Mouse (Mus musculus): Measurements from ENCODE around the gene Fgfr2. TPM values are rescaled to one million over a fixed set of nuclear protein-coding genes. Genes with fewer than 3 reads are reported as not detected.
"Not testable (repeated sequence)": the region's sequence is repeated elsewhere in the genome, so short reads cannot be mapped to it uniquely, and the experiment has no call there.

Gene Fgfr2
- total RNA-seq, 2 experiments from 2014 or later, result 43.7 to 44.3 TPM

DNA sequence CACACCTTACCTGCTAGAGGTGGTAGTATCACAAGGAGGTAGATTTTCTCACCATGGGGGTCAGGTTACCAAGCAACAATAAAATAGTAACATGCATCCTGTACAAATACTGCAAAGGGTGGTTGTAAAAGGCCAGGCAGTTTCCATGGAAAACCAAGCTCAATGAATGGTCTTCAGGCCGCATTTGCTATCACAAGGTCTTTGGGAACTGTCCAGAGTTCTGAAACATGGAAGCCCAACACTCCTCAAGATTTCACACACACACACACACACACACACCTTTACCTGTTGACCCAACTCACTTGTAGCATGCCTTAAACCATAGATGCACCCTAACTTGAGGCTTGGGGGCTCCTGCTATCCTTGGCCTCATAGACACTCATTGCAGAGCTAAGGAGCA, 1878.2 kb downstream of the Fgfr2 start:
- DNase-seq (ENCODE audit: extremely low spot score in 1 of 2, low spot score in 1 of 2), result no peak

DNA sequence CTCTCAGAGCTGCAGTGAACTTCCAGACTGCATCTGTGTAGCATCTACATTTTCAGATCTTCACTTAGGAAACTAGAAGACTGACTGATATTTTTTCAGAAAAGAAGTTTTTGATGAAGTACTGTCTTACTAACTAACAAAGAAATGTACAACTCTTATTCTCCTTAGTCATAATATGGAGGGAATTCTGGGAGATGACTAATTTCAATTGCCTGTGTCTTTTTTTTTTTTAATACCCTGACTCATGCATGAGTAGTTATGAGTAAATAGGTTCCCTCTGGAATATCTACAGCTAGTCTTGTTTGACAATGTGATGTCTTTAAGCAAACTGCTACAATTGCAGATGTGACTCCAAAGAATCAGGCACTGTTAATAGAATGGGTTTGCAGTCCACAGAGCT, 1887.1 kb downstream of the Fgfr2 start:
- no peak for DNase-seq (ENCODE audit: extremely low spot score in 1 of 2, low spot score in 1 of 2)

DNA sequence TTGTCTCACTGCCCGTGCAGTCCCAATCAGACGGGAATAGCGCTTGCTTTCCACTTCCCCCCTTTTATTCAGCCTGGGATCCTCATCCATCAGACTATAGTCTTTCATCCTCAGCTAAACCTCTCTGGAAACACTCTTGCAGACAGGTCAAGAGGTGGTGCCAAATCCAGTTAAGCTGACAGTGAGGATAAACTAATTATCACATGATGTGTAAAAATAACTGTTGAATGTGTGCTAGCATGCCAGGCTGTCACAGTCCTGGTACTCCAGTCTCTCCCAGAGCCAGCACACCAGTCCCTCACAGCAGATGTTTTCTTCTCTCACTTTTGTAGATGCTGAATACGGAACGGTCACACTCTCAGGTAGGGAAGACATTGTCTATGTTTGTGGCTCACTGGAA, 1900.1 kb downstream of the Fgfr2 start:
- DNase-seq (ENCODE audit: extremely low spot score in 1 of 2, low spot score in 1 of 2), result no peak

DNA sequence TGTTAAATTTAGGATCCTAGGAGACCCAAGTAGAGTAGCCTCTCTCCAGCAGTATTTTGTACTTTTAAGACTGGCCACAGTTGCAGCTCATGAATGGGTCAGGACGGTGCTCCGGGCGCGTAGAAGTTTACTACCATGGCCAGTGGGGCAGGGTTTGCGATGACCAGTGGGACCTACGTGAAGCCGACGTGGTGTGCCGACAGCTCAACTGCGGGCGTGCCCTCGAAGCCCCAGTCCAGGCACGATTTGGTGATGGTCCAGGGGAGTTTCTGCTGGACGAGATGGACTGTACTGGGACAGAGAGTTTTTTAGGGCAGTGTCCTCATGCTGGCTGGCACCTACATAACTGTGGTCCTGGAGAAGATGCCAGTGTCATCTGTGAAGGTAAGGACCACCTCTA, 1935.2 kb downstream of the Fgfr2 start:
- no peak for DNase-seq (ENCODE audit: extremely low spot score in 1 of 2, low spot score in 1 of 2)

DNA sequence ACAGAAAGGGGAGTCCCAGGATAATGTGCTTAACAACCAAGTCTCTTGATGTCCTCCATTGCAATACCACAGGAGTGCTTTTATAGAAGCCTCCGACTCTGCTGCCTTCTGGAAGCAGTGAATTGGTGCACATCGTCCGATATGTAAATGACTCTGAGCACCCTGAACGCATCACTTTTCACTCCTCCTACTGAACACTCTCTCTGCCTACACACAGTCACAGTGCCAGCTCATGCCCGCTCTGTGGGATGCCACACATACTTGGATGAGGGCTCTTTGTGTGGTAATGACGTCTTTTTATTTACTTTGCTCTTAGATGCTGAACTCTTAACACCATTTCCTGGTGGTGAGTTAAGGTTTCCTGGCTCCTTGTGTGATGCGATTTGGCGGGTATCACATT, 1936.1 kb downstream of the Fgfr2 start:
- no peak for DNase-seq (ENCODE audit: extremely low spot score in 1 of 2, low spot score in 1 of 2)

DNA sequence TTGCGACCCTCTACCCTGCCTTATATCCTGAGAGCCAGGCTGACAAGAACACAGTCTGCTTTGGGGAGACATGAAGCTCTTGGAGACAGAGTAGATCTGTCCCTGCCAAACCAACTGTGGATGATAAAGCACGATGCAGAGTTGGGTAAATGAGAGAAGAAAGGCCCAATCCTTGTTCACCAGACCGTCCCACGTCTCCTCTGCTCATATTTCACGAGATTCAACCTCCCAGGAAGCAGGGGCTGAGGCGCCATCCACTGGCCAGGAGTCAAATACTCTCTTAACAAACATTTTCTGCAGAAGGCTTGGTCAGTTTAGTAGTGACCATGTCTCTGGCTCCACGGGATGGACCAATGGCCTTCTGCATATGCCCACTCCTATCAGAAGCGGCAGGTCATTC, 1938.8 kb downstream of the Fgfr2 start:
- no peak for DNase-seq (ENCODE audit: extremely low spot score in 1 of 2, low spot score in 1 of 2)

DNA sequence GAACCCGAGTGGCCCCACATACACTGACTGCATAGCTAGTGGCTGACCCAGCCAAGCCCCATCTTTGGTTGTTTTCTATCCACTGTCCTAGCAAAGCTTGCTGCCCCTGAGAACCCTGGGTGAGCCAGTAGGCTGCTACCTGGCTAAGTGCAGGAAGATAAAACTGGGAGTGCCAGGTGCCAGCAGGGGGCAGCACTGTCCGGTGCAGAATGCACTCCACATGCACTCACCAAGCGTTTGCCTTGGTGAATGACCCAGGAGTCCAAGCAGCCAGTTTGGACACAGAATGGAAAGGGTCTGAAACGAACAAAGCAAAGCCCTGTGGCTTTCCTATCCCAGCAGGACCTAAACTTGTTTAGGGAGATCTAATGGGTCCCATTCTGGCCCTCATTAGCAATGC, 1940.5 kb downstream of the Fgfr2 start:
- DNase-seq (ENCODE audit: extremely low spot score in 1 of 2, low spot score in 1 of 2), result peak; percentile 24 to 63

DNA sequence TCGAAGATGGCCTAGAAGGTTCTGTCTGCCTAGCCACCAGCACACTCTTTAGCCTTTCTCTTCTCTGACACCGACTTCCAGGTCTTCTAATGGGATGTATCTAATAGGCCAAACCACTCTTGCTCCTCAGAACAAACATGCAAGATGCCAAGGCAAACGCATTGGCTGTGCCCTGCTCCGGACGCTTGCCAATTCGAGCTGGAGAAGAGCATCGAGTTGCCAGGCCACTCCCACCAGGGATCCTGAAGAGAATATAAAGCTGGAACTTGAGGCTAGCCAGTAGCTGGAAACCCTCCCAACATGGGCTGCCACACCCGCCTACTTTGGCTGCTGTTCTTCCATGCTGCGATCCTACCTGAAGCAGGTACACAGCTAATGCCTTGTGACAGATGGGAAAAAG, 1949.0 kb downstream of the Fgfr2 start, which contains the start of gene 5430419D17Rik:
Gene 5430419D17Rik (plus strand): TSS at position 282 of the 400 bp plus-strand sequence.
- DNase-seq (ENCODE audit: extremely low spot score in 1 of 2, low spot score in 1 of 2), result no peak

DNA sequence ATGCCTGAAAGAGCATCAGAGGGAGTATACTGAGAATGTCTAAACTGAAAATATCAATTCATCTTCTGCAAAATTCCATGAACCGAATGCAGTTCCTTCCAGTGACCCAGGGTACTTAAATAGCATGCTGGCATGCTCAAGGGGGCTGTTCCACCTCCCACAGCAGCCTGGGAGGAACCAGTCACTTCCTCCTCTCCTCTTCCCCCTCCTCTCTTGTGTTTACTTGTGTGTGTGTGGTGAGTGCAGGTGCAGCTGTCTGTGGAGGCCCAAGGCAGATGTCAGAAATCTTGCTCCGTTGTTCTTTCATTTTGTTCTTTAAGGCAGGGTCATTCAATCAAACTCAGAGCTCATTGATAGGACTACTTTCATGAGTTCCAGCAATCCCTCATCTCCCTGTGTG, 1954.1 kb downstream of the Fgfr2 start:
- no peak for DNase-seq (ENCODE audit: extremely low spot score in 1 of 2, low spot score in 1 of 2)

DNA sequence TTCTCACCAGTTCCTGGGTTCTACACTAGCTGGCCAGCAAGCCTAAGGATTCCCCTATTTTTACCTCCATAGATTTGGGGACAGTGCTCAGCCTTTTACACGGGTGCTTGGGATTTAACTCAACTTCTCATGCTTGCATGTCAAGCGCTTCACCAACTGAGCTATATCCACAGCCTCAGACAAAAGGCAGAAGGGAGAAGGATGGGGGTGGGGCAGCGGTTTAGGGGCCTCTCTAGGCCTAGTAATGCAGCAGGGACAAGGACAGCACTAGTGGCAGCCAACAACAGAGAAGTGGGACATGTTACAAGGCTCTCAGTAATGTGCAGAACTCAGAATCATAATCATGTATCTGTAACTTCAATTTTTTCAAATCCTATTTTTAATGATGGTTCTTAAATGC, 1955.4 kb downstream of the Fgfr2 start:
- no peak for DNase-seq (ENCODE audit: extremely low spot score in 1 of 2, low spot score in 1 of 2)

DNA sequence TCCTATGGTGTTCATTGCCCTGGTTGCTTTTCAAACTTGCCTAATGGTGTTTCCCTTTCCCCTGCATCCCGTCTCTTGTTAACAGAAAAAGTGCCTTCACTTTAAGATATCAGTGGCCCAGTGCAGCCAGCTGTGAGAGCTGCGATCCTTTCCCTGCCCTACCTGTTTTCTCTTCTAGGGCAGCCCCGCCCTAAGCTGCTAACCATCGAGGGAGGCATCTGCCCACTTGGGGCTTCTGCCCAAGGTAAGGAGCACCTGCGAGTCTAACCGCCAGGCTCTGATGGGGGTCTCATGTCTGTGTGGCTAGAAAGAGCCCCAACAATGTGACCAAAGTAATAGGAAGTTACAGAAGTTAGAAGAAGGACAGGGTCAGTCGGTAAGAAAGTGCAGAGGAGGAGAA, 1960.9 kb downstream of the Fgfr2 start:
- no peak for DNase-seq (ENCODE audit: extremely low spot score in 1 of 2, low spot score in 1 of 2)

DNA sequence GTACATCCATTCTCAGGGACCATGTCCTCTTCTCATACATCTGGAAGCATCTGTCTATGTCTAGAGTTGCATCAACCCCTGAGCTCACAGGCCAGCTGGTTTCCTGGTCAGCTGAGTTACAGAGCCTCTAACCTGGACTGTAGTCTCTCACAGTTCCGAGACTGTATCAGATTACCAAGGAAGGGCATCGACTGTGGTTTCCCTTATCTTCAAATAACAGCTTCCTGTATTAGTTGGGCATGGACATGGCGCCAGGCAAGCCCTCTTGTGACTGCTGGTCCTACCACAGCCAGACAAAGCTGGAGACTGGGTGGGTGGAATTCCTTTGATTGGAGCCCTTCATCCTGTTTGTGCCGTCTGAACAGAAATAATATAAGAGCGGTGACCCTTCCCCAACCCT, 1970.1 kb downstream of the Fgfr2 start:
- no peak for DNase-seq (ENCODE audit: extremely low spot score in 1 of 2, low spot score in 1 of 2)

DNA sequence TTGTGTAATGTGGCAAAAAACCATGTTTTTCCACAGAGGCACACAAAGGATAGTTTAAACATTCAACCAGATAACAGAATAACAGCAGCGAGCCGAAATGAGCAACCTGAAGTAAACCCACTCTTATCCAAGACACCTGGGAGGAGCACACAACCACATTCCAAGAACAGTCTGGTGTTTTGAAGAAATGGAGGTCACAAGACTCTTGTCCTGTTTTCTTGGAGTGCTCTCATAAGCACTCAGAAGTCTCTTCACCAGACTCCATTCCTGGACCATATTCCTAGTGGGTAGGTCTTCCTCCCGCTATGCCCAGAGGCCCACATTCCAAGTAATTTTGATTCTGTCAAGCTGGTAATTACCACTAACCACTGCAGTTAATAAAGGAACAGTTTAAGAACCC, 1973.0 kb downstream of the Fgfr2 start:
- DNase-seq (ENCODE audit: extremely low spot score in 1 of 2, low spot score in 1 of 2), result no peak

DNA sequence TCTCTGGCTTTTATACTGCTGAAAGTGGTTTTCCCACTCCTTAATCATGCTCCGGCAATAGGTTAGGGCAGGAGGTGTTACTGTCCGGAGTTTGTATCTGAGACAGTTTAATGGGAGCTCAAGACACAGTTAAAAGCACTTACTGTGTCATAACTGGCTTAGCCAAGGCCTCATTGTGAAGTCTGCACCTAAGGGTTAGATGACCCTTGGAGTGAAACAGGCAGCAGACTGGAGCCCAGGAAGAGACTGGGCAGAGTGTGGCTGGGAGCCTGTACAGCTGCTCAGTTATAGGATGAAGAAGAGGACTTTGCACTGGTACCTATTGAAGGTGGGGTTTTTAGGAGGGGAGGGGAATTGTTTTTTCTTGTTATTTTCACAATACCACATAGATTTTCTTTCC, 1976.9 kb downstream of the Fgfr2 start, which contains the start of gene 4933402N03Rik:
Gene 4933402N03Rik (minus strand): TSS at position 101 of the 400 bp plus-strand sequence.
- DNase-seq (ENCODE audit: extremely low spot score in 1 of 2, low spot score in 1 of 2), result no peak

DNA sequence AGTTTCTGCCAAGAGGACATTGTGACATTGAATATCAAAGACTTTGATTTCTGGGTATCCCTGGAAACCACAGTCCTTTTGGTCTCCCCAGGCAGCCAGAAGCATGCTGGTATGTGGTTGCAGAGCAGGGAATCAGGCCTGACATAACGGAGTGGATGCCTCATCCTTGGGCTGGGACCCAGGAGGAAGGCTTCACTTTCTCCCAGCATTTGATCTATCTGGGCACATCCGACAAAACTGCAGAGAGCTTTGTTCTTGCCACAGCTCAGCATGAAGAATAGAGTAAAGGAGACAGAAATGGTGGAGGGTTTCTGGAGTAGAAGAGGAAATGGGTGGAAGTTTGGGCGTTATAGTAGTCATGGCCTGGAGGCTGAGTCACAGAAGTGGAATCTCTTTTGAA, 1990.0 kb downstream of the Fgfr2 start:
- DNase-seq (ENCODE audit: extremely low spot score in 1 of 2, low spot score in 1 of 2), result no peak

DNA sequence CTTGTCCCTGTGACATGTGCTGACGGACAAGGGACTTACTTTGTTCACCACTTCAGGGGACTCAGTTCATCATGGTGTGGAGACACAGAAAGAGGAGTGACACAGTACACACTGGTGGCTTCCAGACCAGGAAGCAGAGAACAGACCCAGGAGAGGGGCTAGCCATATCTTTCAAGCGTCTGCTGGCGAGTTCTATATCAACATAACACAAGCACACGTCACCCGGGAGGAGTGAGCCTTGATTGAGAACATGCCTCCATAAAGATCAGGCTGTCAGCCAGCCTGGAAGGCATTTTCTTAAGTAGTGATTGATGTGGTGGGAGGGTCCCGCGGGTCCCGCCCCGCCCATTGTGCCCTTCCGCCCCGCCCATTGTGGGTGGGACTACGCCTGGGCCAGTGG, 1993.1 kb downstream of the Fgfr2 start:
- DNase-seq (ENCODE audit: extremely low spot score in 1 of 2, low spot score in 1 of 2), result no peak

DNA sequence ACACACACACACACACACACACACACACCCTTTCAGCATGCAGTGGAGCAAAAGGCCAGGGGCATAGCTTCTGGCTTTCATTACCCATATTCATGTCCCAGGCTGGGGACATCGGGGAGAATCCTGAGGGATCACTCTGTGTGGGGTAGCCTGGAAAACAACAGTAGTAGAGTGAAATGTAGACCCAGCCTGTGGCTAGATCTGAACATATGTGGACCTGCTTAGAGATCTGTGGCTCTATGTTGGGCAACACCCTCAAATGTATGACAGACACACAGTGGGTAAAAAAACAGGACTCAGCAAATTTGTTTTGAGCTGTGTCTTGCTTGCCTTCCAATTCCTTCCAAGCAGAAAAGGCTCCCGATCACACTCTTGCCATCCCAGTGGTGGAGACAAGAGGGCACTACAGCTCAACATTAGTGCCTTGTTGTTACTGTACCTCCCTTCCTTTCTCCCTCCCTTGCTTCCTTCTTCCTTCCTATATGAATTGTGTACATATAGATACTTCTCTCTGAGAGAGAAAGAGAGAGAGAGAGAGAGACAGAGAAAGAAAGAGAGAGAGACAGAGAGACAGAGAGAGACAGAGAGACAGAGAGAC, 2000.8 kb downstream of the Fgfr2 start:
- DNase-seq (ENCODE audit: extremely low spot score in 1 of 2, low spot score in 1 of 2), result no peak

DNA sequence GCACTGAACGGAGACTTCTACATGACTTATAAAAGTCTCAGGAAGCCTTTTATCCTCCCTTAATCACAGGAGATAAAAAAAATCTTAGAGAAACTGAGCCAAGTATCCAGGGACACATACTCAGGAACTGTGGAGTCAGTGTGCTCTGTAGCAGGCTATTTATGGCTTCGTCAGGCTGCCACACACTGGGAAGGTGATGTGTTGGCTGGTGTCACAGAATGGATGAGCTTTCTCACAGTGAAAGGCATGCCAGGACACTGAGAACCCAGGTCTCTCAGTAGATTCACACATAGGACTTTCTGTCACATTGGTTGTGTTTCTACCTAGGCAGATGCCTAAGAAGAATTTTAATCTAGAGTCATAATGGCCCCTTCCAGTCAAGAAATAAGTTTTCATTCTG, 2008.7 kb downstream of the Fgfr2 start:
- DNase-seq (ENCODE audit: extremely low spot score in 1 of 2, low spot score in 1 of 2), result no peak

DNA sequence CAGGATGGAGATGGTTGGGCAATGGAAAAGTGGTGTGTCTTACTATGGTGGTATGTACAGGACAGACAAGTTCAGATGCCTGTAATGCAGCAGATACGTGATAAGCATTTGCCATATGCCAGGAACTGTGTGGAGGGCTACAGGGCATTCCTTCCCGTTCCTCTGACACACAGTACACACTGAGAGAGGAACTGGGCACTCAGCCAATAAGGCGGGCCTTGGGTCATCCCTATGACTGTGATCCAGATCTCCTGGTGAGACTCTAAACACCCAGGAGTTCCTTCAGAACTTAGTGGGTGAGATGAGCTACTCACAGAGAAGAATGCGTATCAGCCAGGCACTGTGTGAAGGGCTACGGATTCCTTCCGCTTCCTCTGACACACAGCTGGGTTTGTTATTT, 2009.5 kb downstream of the Fgfr2 start:
- no peak for DNase-seq (ENCODE audit: extremely low spot score in 1 of 2, low spot score in 1 of 2)

DNA sequence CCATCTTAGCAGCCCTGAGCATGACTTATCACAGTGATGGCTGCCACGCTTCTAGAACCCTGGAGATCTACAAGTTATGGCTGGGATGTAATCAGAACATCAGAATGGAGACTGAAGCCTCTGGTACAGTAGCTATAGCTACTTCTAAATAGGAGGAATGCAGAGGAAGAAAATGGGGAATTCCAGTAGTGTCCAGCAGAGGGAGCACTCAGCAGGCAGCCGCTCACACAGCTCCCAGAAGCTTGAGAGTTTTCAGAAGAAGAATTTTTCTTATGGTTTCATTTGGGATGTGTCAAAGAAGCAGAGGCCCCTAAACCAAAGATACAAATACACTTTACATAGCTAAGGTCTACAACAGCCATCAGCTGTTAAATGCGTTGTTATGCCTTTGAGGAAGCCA, 2010.7 kb downstream of the Fgfr2 start:
- DNase-seq (ENCODE audit: extremely low spot score in 1 of 2, low spot score in 1 of 2), result peak; percentile 59 to 89

DNA sequence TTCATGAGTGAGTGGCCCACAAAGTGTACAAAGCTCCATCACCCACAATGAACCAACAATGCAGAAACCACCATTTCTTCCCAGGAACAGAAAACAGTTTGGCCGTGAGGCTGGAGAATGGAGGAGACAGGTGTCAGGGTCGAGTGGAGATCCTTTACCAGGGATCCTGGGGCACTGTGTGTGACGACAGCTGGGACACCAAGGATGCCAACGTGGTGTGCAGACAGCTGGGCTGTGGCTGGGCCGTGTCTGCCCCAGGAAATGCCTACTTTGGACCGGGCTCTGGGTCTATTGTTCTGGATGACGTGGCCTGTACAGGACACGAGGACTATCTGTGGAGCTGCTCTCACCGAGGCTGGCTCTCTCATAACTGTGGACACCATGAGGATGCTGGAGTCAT, 2040.7 kb downstream of the Fgfr2 start:
- DNase-seq (ENCODE audit: extremely low spot score in 1 of 2, low spot score in 1 of 2), result not testable (repeated sequence)

DNA sequence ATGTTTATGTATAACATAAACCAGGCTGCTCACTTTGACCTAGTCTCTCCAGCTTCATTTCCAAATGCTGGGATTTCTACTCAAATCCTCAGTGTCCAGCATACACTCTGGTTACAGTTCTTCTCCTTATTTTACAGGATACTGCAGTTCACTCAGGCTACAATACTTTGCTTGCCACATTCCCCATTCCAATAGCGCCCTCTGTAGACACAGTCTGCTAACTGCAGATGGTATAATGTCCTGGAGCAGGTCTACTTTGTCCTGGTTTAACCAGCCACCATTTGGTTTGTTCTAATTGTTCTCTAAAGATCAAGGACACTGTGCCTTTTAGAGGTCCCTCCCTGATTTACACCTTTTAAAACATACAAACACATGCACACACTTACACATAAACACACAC, 2047.2 kb downstream of the Fgfr2 start:
- peak in 1 of 2 experiments; percentile 33 for DNase-seq (ENCODE audit: extremely low spot score in 1 of 2, low spot score in 1 of 2)

DNA sequence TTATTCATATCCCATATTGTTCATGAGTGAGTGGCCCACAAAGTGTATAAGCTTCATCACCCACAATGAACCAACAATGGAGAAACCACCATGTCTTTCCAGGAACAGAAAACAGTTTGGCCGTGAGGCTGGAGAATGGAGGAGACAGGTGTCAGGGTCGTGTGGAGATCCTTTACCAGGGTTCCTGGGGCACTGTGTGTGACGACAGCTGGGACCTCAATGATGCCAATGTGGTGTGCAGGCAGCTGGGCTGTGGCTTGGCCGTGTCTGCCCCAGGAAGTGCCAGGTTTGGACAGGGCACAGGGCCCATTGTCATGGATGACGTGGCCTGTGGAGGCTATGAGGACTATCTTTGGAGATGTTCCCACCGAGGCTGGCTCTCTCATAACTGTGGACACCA, 2049.1 kb downstream of the Fgfr2 start:
- DNase-seq (ENCODE audit: extremely low spot score in 1 of 2, low spot score in 1 of 2), result not testable (repeated sequence)
